Mouse (Mus musculus) liver, adult 2 months (tissue): ENCODE measurements around the gene Ormdl3. TPM values are rescaled to one million over a fixed set of nuclear protein-coding genes. Genes with fewer than 3 reads are reported as not detected.

Experiments
- DNase-seq: peaks from one replicate; pipeline ENCODE4 v3.0.0-alpha.2; 2011; ENCODE audit warnings: low read depth, low spot score; ENCODE audit errors: extremely low read depth
- H3K27ac ChIP-seq: fragments of 200-500 bp; replicated peaks from 2 replicates; pipeline ENCODE4 v1.5.1; 2012; ENCODE audit warnings: low read depth, mild to moderate bottlenecking, control low read depth, inconsistent platforms, low read length; ENCODE audit not compliant: insufficient read depth
- H3K27me3 ChIP-seq: fragments of 200-500 bp; 2 replicates; pipeline ENCODE4 v1.6.1; 2012; ENCODE audit warnings: mild to moderate bottlenecking, moderate library complexity, low read length, inconsistent platforms; ENCODE audit not compliant: control insufficient read depth, insufficient read depth
- H3K36me3 ChIP-seq: fragments of 200-500 bp; 2 replicates; pipeline ENCODE4 v1.6.1; 2012; ENCODE audit warnings: low read length, inconsistent platforms; ENCODE audit not compliant: control insufficient read depth, insufficient read depth
- H3K4me1 ChIP-seq: fragments of 200-500 bp; 2 replicates; pipeline ENCODE4 v1.6.1; 2011; ENCODE audit warnings: low read length; ENCODE audit not compliant: control insufficient read depth, insufficient read depth
- H3K4me3 ChIP-seq: fragments of 200-500 bp; 2 replicates; pipeline ENCODE4 v1.5.1; 2011; ENCODE audit warnings: low read depth, mild to moderate bottlenecking, control low read depth, low read length, moderate library complexity; ENCODE audit not compliant: insufficient read depth
- H3K79me2 ChIP-seq: fragments of 200-500 bp; 2 replicates; pipeline ENCODE4 v1.6.1; 2012; ENCODE audit warnings: inconsistent platforms, mild to moderate bottlenecking, low read length, moderate library complexity; ENCODE audit not compliant: control insufficient read depth, insufficient read depth
- H3K9ac ChIP-seq: fragments of 200-500 bp; 2 replicates; pipeline ENCODE4 v1.6.1; 2012; ENCODE audit warnings: low read depth, mild to moderate bottlenecking, control low read depth, inconsistent platforms, low read length
- CTCF ChIP-seq: fragments of 200-500 bp; IDR thresholded peaks from 2 replicates; pipeline ENCODE4 v1.5.1; 2011; ENCODE audit warnings: low read depth, low read length, control low read depth
- POLR2A ChIP-seq: fragments of 200-500 bp; IDR thresholded peaks from 2 replicates; pipeline ENCODE4 v1.6.1; 2011; ENCODE audit warnings: low read length, control low read depth; ENCODE audit not compliant: insufficient read depth; ENCODE audit errors: extremely low read depth
- WGBS: fragments of 180-500 bp; shearing (Covaris S2); methylation state at CpG from one replicate; pipeline ENCODE4 v1.1.7; 2018; 5-methylcytosine and 5-hydroxymethylcytosine counted together
- polyA plus RNA-seq: library from polyadenylated mRNA; depleted of rRNA; stranded (reverse); fragments of >200 nt; gene quantifications from 2 replicates; pipeline ENCODE4 v1.2.3, GENCODE M21; 2012; rRNA removed
- total RNA-seq: library from RNA; depleted of rRNA; stranded (reverse); fragments of >200 nt; gene quantifications from 2 replicates; pipeline ENCODE4 v1.2.3, GENCODE M21; 2014; rRNA removed

Ormdl3 gene
- total and polyA plus RNA-seq, 2 experiments, result 62.0 to 119 TPM

DNA sequence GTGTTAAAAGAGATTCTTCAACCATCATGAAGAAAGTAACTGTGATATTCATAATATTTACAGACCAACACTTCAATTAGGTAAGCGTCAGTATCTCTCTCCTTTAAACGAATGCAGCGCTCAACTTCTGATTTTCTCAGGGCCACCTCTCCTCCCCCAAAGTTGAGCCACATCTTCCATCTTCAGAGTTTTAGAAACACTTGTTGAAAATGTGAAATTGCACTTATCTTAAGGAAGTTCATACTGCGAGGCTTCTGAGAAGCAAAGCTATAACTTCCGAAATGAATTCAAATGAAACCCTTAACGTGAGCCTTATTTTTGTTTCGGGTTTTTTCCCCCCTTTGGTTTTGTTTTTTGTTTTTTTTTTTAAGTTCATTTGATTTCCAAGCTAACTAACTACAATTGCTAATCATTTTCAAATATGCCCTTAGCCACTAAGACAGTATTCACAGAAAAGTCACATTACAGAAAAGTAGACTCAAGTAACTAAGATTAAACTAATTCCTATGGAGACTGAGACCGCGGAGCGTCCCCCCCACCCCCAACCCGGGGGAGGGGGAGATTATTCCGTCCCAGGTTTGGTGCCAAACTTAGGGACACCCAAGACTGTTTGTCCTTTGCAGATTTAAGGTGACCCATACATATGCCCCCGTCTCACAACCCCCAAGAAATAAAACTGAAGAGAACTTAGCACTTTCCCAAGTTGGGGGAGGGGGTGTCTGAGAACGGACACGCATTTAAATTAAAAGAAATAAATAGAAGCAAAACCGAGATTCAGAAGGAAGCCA lies 42.1 kb downstream of the Ormdl3 start:
- Histone ChIP-seq H3K4me1 (no peaks in the 10 kb centered on the region), H3K27ac (no peak overlapping the region), H3K27me3 (peaks cover 15% of the 10 kb centered on the region), H3K36me3 (no peaks in the 10 kb centered on the region), H3K9ac (no peak overlapping the region; the same call in 1 of the 2 replicates), H3K4me3 (peak overlapping the region; percentile 33; the same call in 1 of the 2 replicates), H3K79me2 (no peaks in the 10 kb centered on the region)
- WGBS, result 8% methylated on average over 16 of the region's 16 CpGs
- DNase-seq, result no peak
- TF ChIP-seq CTCF (no peak), POLR2A (no peak)

DNA sequence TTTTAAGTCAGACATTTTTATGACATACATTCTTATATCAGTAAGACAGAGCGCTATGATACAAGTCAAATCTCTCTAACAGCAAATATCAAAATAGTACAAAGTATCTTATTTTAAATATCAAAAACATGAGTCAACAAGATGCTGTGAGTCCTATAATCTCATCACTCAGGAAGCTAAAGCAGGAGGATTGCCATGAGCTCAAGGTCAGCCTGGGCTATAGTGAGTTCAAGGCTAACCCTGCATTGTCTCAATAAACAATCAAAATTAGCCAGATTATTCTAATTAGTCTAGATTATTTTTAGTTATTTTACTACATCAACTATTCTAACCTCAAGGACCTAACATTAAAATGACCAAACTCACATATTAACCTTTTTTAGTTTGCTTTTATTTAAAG lies 43.8 kb downstream of the Ormdl3 start:
- Histone ChIP-seq H3K27ac (no peak overlapping the region), H3K27me3 (peaks cover 10% of the 10 kb centered on the region), H3K4me3 (no peak overlapping the region), H3K4me1 (no peaks in the 10 kb centered on the region), H3K9ac (no peak overlapping the region), H3K79me2 (no peaks in the 10 kb centered on the region), H3K36me3 (no peaks in the 10 kb centered on the region)
- no peak for TF ChIP-seq POLR2A
- TF ChIP-seq CTCF, result no peak
- DNase-seq, result no peak
- WGBS, result 82% methylated on average over 1 of the region's 1 CpGs

DNA sequence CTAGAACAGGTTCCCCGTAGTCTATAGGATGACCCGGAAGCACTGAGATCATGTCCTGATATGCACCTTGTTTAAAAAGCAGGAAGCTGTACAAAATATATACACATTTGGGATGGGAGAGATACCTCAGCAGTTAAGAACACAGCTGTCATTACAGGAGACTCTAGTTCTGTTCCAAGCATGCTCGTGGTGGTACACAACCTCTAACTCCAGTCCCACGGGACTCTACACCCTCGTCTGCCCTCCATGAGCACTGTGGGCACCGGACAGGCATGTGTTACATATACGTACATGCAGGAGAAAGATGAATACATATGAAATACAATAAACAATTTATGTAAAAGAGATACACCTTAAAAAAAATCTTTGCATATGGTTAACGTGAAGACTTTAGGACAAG lies 44.6 kb downstream of the Ormdl3 start:
- H3K27ac ChIP-seq, result no peak overlapping the region
- H3K4me1 ChIP-seq, result no peaks in the 10 kb centered on the region
- DNase-seq, result no peak
- H3K4me3 ChIP-seq, result no peak overlapping the region
- no peaks in the 10 kb centered on the region for H3K36me3 ChIP-seq
- TF ChIP-seq POLR2A (no peak), CTCF (no peak)
- WGBS, result 70% methylated on average over 8 of the region's 8 CpGs
- H3K9ac ChIP-seq, result no peak overlapping the region
- no peaks in the 10 kb centered on the region for H3K79me2 ChIP-seq
- peaks cover 10% of the 10 kb centered on the region for H3K27me3 ChIP-seq

DNA sequence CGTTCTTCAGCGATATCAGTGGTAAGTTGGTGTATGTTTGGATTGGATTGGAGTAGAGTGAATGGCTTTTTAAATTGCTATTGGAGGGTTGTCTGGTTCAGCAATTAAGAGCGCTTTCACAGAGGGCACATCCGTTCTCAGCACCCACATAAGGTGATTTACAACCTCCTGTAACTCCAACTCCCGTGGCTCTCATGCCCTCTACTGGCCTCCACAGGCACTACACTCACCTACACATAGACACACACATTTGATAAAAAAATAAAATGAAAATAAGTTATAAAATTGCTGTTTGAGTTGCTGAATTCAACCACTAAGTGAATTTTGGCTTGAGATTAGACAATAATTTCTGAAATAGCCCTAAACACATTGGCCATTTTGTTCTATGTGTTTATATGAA lies 46.8 kb downstream of the Ormdl3 start:
- WGBS, result 83% methylated on average over 5 of the region's 5 CpGs
- Histone ChIP-seq H3K4me3 (no peak overlapping the region), H3K79me2 (no peaks in the 10 kb centered on the region), H3K36me3 (no peaks in the 10 kb centered on the region), H3K27me3 (no peaks in the 10 kb centered on the region; the same call in 1 of the 2 replicates), H3K27ac (no peak overlapping the region), H3K9ac (no peak overlapping the region), H3K4me1 (no peaks in the 10 kb centered on the region)
- DNase-seq, result no peak
- TF ChIP-seq POLR2A (no peak), CTCF (peak; percentile 28; the same call in 1 of the 2 replicates)

DNA sequence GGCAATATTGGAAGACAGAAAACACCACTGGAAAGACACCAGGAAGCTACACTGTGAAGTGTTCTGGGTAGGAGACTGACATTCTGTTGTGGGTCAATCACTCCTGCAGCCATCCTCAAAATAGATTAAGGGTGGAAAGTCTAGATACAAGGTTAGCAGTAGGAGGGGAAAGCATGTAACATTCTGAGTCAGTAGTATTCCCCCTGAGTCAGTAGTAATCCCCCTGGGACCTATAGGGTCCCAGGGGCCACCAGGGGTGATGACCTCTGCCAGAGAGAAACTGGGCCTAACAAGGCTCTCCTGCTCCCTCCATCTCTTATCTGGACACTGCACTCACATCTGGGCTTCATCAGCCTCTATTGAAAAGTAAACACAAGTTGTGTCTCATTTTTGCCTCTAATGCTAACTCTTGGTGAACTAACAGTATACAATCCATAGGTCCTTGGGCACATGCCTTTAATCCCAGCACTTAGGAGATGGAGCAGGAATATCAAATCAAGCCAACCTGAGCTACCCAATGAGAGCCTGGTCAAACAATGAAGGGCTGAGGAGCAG lies 49.6 kb downstream of the Ormdl3 start:
- Histone ChIP-seq H3K27me3 (no peaks in the 10 kb centered on the region), H3K36me3 (no peaks in the 10 kb centered on the region), H3K4me1 (no peaks in the 10 kb centered on the region), H3K79me2 (no peaks in the 10 kb centered on the region), H3K9ac (no peak overlapping the region), H3K27ac (no peak overlapping the region), H3K4me3 (no peak overlapping the region)
- no peak for TF ChIP-seq CTCF
- DNase-seq, result no peak

Other genes starting within 250 kb of the Ormdl3 start
- gene Ppp1r1b, start 239.0 kb downstream of the Ormdl3 start, total RNA-seq, result 0.55 and 0.87 TPM in 2 replicates
- 2.8 and 4.3 TPM in 2 replicates for gene Ppp1r1b, start 239.0 kb downstream of the Ormdl3 start, polyA plus RNA-seq
- 11.9 and 17.2 TPM in 2 replicates for gene Stard3, start 229.0 kb downstream of the Ormdl3 start, total RNA-seq
- 30.0 and 41.1 TPM in 2 replicates for gene Stard3, start 229.0 kb downstream of the Ormdl3 start, polyA plus RNA-seq
- gene Tcap, start 203.6 kb downstream of the Ormdl3 start, total RNA-seq, result 3.5 TPM in 1 of 2 replicates, not detected in the other
- gene Tcap, start 203.6 kb downstream of the Ormdl3 start, polyA plus RNA-seq, result 0.10 and 0.16 TPM in 2 replicates
- 1.7 TPM in 1 of 2 replicates, not detected in the other for gene Pnmt, start 200.9 kb downstream of the Ormdl3 start, total RNA-seq
- not detected in 2 replicates for gene Pnmt, start 200.9 kb downstream of the Ormdl3 start, polyA plus RNA-seq
- 0.37 and 0.87 TPM in 2 replicates for gene Pgap3, start 186.9 kb downstream of the Ormdl3 start, total RNA-seq
- 3.7 and 5.0 TPM in 2 replicates for gene Pgap3, start 186.9 kb downstream of the Ormdl3 start, polyA plus RNA-seq
- 0.60 and 1.0 TPM in 2 replicates for gene Erbb2, start 174.9 kb downstream of the Ormdl3 start, total RNA-seq
- 0.56 and 0.72 TPM in 2 replicates for gene Erbb2, start 174.9 kb downstream of the Ormdl3 start, polyA plus RNA-seq
- gene Mien1, start 148.4 kb downstream of the Ormdl3 start, total RNA-seq, result 62.8 and 64.1 TPM in 2 replicates
- gene Mien1, start 148.4 kb downstream of the Ormdl3 start, polyA plus RNA-seq, result 75.0 and 101 TPM in 2 replicates
- gene Grb7, start 141.0 kb downstream of the Ormdl3 start, total RNA-seq, result 58.2 and 84.8 TPM in 2 replicates
- gene Grb7, start 141.0 kb downstream of the Ormdl3 start, polyA plus RNA-seq, result 134 and 136 TPM in 2 replicates
- gene Ikzf3, start 41.3 kb downstream of the Ormdl3 start, total RNA-seq, result 0.37 and 0.60 TPM in 2 replicates
- 0.82 and 1.1 TPM in 2 replicates for gene Ikzf3, start 41.3 kb downstream of the Ormdl3 start, polyA plus RNA-seq
- gene Zpbp2, start 36.3 kb downstream of the Ormdl3 start, total RNA-seq, result 0.28 and 0.94 TPM in 2 replicates
- 0.09 TPM in 1 of 2 replicates, not detected in the other for gene Zpbp2, start 36.3 kb downstream of the Ormdl3 start, polyA plus RNA-seq
- not detected in 2 replicates for gene Lrrc3c, start 10.9 kb upstream of the Ormdl3 start, total RNA-seq
- gene Lrrc3c, start 10.9 kb upstream of the Ormdl3 start, polyA plus RNA-seq, result not detected in 2 replicates
- gene Gm12355, start 38.3 kb upstream of the Ormdl3 start, total RNA-seq, result not detected in 2 replicates
- gene Gm12355, start 38.3 kb upstream of the Ormdl3 start, polyA plus RNA-seq, result not detected in 2 replicates
- not detected in 2 replicates for gene Gsdma3, start 39.0 kb upstream of the Ormdl3 start, total RNA-seq
- gene Gsdma3, start 39.0 kb upstream of the Ormdl3 start, polyA plus RNA-seq, result not detected in 2 replicates
- gene Gsdma2, start 59.4 kb upstream of the Ormdl3 start, total RNA-seq, result not detected in 2 replicates
- gene Gsdma2, start 59.4 kb upstream of the Ormdl3 start, polyA plus RNA-seq, result not detected in 2 replicates
- gene Gsdma, start 77.0 kb upstream of the Ormdl3 start, total RNA-seq, result not detected in 2 replicates
- not detected in 2 replicates for gene Gsdma, start 77.0 kb upstream of the Ormdl3 start, polyA plus RNA-seq
- gene Psmd3, start 95.2 kb upstream of the Ormdl3 start, total RNA-seq, result 54.6 and 69.7 TPM in 2 replicates
- 158 TPM in 2 replicates for gene Psmd3, start 95.2 kb upstream of the Ormdl3 start, polyA plus RNA-seq
- not detected in 2 replicates for gene Csf3, start 113.9 kb upstream of the Ormdl3 start, total RNA-seq
- 0.07 TPM in 1 of 2 replicates, not detected in the other for gene Csf3, start 113.9 kb upstream of the Ormdl3 start, polyA plus RNA-seq
- 3.9 and 6.2 TPM in 2 replicates for gene Med24, start 142.1 kb upstream of the Ormdl3 start, total RNA-seq
- gene Med24, start 142.1 kb upstream of the Ormdl3 start, polyA plus RNA-seq, result 16.2 and 23.2 TPM in 2 replicates
- 5.5 and 8.9 TPM in 2 replicates for gene Thra, start 153.3 kb upstream of the Ormdl3 start, total RNA-seq
- gene Thra, start 153.3 kb upstream of the Ormdl3 start, polyA plus RNA-seq, result 13.6 and 14.9 TPM in 2 replicates
- gene Nr1d1, start 188.0 kb upstream of the Ormdl3 start, total RNA-seq, result 19.0 and 45.4 TPM in 2 replicates
- 75.4 and 106 TPM in 2 replicates for gene Nr1d1, start 188.0 kb upstream of the Ormdl3 start, polyA plus RNA-seq
- 15.5 and 17.7 TPM in 2 replicates for gene Msl1, start 208.1 kb upstream of the Ormdl3 start, total RNA-seq
- gene Msl1, start 208.1 kb upstream of the Ormdl3 start, polyA plus RNA-seq, result 17.0 and 17.2 TPM in 2 replicates
- gene Casc3, start 217.5 kb upstream of the Ormdl3 start, total RNA-seq, result 3.6 and 6.6 TPM in 2 replicates
- 11.2 and 12.5 TPM in 2 replicates for gene Casc3, start 217.5 kb upstream of the Ormdl3 start, polyA plus RNA-seq
- 0.13 and 0.18 TPM in 2 replicates for gene Rapgefl1, start 249.4 kb upstream of the Ormdl3 start, total RNA-seq
- gene Rapgefl1, start 249.4 kb upstream of the Ormdl3 start, polyA plus RNA-seq, result 1.4 and 1.9 TPM in 2 replicates